Mouse (Mus musculus) small intestine, adult 2 months (tissue): ENCODE measurements around the gene Ccdc126. TPM values are rescaled to one million over a fixed set of nuclear protein-coding genes. Genes with fewer than 3 reads are reported as not detected.

Experiments
- H3K27ac ChIP-seq: fragments of 200-500 bp; 2 replicates; pipeline ENCODE4 v1.5.1; 2012; ENCODE audit warnings: low read depth, low read length, control low read depth, inconsistent platforms; ENCODE audit not compliant: insufficient read depth
- H3K27me3 ChIP-seq: fragments of 200-500 bp; 2 replicates; pipeline ENCODE4 v1.6.1; 2012; ENCODE audit warnings: mild to moderate bottlenecking, moderate library complexity, low read length, inconsistent platforms; ENCODE audit not compliant: control insufficient read depth, insufficient read depth
- H3K36me3 ChIP-seq: fragments of 200-500 bp; 2 replicates; pipeline ENCODE4 v1.6.1; 2012; ENCODE audit warnings: mild to moderate bottlenecking, low read length, control low read depth, inconsistent platforms; ENCODE audit not compliant: control insufficient read depth, insufficient read depth
- H3K4me1 ChIP-seq: fragments of 200-500 bp; 2 replicates; pipeline ENCODE4 v1.6.1; 2012; ENCODE audit warnings: low read length, inconsistent platforms, mixed read lengths; ENCODE audit not compliant: control insufficient read depth, insufficient read depth, insufficient read length
- H3K4me3 ChIP-seq: fragments of 200-500 bp; 2 replicates; pipeline ENCODE4 v1.5.1; 2012; ENCODE audit warnings: low read depth, mild to moderate bottlenecking, control low read depth, inconsistent platforms, low read length, moderate library complexity
- CTCF ChIP-seq: fragments of 200-500 bp; IDR thresholded peaks from 2 replicates; pipeline ENCODE4 v1.5.1; 2012; ENCODE audit warnings: low read depth, mild to moderate bottlenecking, control low read depth, inconsistent platforms, low read length, moderate library complexity, mixed read lengths; ENCODE audit not compliant: insufficient replicate concordance, insufficient read length; ENCODE audit errors: extremely low read depth
- POLR2A ChIP-seq: fragments of 200-500 bp; IDR thresholded peaks from 2 replicates; pipeline ENCODE4 v1.6.1; 2012; ENCODE audit warnings: low read depth, mild to moderate bottlenecking, control low read depth, inconsistent platforms, low read length, moderate library complexity
- WGBS: fragments of 180-500 bp; shearing (Covaris S2); methylation state at CpG from one replicate; pipeline ENCODE4 v1.1.7; 2018; 5-methylcytosine and 5-hydroxymethylcytosine counted together
- polyA plus RNA-seq: library from polyadenylated mRNA; depleted of rRNA; stranded (reverse); fragments of >200 nt; gene quantifications from 2 replicates; pipeline ENCODE4 v1.2.3, GENCODE M21; 2012

Gene Ccdc126
- polyA plus RNA-seq, 1 experiment = 0.68 TPM

DNA sequence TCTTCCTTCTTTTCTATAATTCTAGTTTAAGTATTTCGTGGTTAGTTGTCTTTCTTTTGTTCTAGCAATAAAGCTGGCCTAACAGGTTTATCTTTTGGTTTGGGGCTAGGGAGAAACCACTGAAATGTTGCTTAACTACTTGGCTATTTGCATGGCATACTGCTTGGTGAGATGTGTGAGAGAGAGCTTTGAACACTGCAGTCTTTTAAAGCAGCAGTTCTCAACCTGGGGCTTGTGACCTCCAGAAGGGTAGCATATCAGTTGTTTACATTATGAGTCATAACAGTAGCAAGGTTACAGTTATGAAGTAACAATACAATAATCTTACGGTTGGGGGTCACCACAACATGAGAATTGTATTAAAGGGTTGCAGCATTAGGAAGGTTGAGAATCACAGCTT, 3.9 kb downstream of the Ccdc126 start:
- Histone ChIP-seq H3K4me3 (no peak overlapping the region), H3K27me3 (no peaks in the 10 kb centered on the region), H3K27ac (no peak overlapping the region), H3K36me3 (no peaks in the 10 kb centered on the region), H3K4me1 (no peaks in the 10 kb centered on the region)
- WGBS = 26% methylated on average over 2 of the region's 2 CpGs
- TF ChIP-seq CTCF = no peak
- TF ChIP-seq POLR2A = no peak

DNA sequence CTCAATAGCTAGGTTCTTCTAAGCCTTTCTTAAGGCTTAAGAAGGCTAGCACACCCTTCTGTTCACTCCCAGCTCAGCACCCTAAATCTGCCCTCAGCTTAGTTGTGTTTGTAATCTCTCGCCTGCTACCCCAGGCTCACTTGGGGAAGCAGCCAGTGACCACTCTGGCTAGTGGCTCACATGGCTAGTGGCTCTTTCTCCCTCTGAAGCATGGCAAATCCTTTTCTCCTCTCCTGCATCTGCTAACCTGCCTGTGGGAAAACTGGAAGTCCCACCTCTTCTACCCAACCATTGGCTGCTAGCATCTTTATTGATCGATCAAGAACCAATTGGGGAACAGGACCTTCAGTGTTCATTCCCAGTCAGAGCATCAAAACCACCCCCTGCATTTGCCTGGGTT, 5.5 kb downstream of the Ccdc126 start:
- WGBS = 84% methylated on average over 2 of the region's 2 CpGs
- no peak for TF ChIP-seq POLR2A
- TF ChIP-seq CTCF = no peak
- H3K4me3 ChIP-seq = no peak overlapping the region
- no peaks in the 10 kb centered on the region for H3K27me3 ChIP-seq
- no peaks in the 10 kb centered on the region for H3K36me3 ChIP-seq
- no peak overlapping the region for H3K27ac ChIP-seq
- no peaks in the 10 kb centered on the region for H3K4me1 ChIP-seq

DNA sequence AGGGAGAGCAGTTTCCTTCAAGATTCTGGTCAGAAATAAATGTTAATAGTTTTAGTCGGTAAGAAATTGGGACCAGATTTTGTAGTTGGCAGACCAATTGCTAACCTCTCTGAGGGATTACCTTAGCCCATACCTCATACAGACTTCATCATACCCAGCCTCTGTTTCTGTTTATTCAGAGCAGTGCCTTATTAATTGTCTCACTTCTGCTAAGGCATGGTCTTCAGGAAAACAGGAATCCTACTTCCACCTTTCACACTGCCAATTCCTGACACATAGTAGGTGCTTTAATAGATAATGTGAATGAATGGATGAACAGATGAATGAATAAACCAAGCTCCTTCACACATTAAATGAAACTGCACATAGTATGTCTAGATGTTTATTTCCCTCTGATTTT, 6.2 kb downstream of the Ccdc126 start:
- H3K27ac ChIP-seq = no peak overlapping the region
- TF ChIP-seq CTCF = no peak
- TF ChIP-seq POLR2A = no peak
- no peaks in the 10 kb centered on the region for H3K27me3 ChIP-seq
- H3K36me3 ChIP-seq = no peaks in the 10 kb centered on the region
- H3K4me3 ChIP-seq = no peak overlapping the region
- no peaks in the 10 kb centered on the region for H3K4me1 ChIP-seq
- 83% methylated on average over 1 of the region's 1 CpGs for WGBS

DNA sequence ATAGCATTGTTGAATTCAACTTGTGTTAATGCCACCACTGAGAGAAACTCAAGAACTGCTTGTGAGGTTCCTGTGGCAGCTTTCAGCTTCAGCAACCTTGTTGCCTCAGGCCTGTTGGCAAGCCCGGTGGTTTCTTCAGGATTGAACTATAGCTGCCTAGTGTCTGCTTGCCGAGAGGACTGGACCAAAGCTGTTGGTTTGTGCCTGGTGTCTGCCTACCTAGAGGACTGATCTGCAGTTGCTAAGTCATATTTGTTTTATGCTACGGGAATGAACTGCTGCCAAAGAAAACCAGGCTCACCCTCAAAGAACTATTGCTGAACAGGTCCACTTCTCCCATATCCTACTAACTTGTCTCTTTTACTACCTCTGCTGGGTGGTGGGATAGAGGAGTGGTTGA, 7.8 kb downstream of the Ccdc126 start:
- Histone ChIP-seq H3K4me1 (no peaks in the 10 kb centered on the region), H3K27ac (no peak overlapping the region), H3K27me3 (no peaks in the 10 kb centered on the region), H3K4me3 (no peak overlapping the region), H3K36me3 (no peaks in the 10 kb centered on the region)
- 86% methylated on average over 3 of the region's 3 CpGs for WGBS
- TF ChIP-seq CTCF = no peak
- no peak for TF ChIP-seq POLR2A

DNA sequence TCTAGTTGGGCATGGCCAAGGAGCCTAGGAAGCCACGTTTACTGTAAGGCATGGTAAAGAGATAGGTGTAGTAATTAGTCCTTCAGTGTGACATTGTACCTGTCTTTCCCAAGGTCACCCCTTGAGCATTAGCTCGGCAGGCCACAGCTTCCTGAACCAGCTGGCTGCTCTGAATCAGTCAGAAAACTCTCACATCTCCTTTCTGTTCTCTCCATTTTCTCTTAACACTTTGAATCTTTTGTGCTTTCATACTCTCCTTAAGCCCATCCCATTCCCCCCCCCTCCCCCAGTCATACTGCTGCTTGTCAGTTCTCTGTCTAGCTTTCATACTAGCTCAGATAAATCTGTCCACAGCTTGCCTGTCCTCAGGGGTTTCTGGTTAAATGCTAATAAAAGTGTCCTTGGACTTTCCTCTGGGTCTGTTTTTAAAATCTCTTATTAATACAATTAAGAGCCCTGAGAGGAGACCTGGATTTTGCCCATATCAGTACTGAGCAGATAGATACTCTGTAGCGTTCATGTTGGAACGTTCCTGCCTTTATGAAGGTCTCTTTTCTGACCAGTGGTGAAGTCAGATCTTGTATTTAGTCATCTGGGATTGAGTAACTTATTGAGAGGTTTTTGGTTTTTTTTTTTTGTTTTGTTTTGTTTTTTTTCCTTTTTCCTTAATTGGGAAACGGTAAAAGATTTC, 12.4 kb downstream of the Ccdc126 start:
- Histone ChIP-seq H3K27ac (no peak overlapping the region), H3K4me3 (no peak overlapping the region), H3K36me3 (no peaks in the 10 kb centered on the region), H3K27me3 (no peaks in the 10 kb centered on the region), H3K4me1 (no peaks in the 10 kb centered on the region)
- 62% methylated on average over 5 of the region's 5 CpGs for WGBS
- TF ChIP-seq POLR2A (no peak), CTCF (no peak)

DNA sequence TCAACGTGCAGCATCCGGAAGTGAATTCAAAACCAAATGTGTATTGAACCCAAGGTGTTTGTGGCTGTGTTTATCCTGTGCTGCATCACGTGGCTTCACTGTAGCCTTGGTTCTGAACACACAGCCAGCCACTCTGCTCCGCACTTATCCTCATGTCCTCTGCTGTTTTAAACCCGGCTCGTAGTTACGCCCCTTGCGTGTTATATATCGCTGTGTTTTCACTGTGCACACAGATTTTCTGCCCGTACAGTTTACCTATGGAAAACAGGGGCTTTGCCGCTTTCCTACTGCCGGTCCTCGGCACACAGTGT, 12.9 kb downstream of the Ccdc126 start:
- TF ChIP-seq POLR2A (no peak), CTCF (no peak)
- Histone ChIP-seq H3K4me3 (no peak overlapping the region), H3K4me1 (no peaks in the 10 kb centered on the region), H3K36me3 (no peaks in the 10 kb centered on the region), H3K27ac (no peak overlapping the region), H3K27me3 (no peaks in the 10 kb centered on the region)
- WGBS = 55% methylated on average over 13 of the region's 13 CpGs

DNA sequence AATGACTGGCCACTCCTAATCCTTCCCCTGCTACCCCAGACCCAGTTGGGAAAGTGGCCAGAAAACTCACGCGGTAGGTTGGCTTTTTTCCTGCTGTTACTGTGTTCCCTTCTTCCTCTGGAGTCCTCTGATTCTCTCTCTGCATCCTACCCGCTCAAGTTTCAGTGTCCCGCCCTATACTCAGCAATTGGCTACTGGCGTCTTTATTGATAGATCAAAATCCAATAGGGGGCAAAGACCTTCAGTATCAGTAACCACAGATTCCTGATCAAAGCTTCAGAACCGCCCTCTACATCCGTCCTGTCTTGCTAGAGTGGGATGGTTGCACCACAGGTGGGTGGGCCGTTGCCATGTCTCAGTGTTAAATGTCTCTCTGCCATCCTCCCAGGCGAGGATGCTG, 19.5 kb downstream of the Ccdc126 start:
- TF ChIP-seq POLR2A (no peak), CTCF (no peak)
- Histone ChIP-seq H3K4me1 (peaks cover 3% of the 10 kb centered on the region; the same call in 1 of the 2 replicates), H3K36me3 (no peaks in the 10 kb centered on the region), H3K27me3 (no peaks in the 10 kb centered on the region), H3K4me3 (no peak overlapping the region), H3K27ac (no peak overlapping the region)
- WGBS = 60% methylated on average over 9 of the region's 9 CpGs

DNA sequence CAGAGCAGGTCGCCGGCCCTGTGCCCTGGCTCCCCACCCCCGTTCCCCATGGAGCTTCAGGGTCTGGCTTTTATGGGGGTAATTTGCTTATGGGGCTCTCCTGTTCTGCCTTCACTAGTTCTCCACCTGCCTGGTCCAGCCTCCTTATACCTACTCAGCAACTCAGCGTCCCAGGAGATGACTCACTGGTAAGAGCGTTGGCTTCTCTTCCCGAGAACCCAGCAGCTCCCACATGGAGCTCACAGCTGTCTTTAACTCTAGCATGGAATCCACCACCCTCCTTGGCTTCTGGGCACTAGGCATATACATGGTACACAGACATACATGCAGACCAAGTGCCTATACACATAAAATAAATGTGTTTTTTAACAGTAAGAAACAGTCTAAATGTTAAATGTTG, 20.1 kb downstream of the Ccdc126 start:
- TF ChIP-seq CTCF (no peak), POLR2A (no peak)
- Histone ChIP-seq H3K4me1 (peaks cover 6% of the 10 kb centered on the region; the same call in 1 of the 2 replicates), H3K36me3 (no peaks in the 10 kb centered on the region), H3K4me3 (no peak overlapping the region), H3K27ac (no peak overlapping the region), H3K27me3 (no peaks in the 10 kb centered on the region)
- 61% methylated on average over 6 of the region's 6 CpGs for WGBS
